Mouse (Mus musculus) cerebellum, adult 11-12 months (tissue): ENCODE results near the gene Prmt8.

Experiments used
- DNase-seq: peaks from one replicate; pipeline ENCODE4 v3.0.0; 2022

Gene Prmt8

GRCm38 (mm10) chr6:127659966-127660365 is 109.3 kb downstream of the Prmt8 start:
- DNase-seq: no peak

- no peak for DNase-seq
Measured at GRCm38 (mm10) chr6:127659472-127659871, 109.8 kb downstream of the Prmt8 start.

GRCm38 (mm10) chr6:127657152-127657551 is 112.1 kb downstream of the Prmt8 start:
- DNase-seq: no peak

- DNase-seq: no peak
Measured at GRCm38 (mm10) chr6:127655988-127656387, 113.3 kb downstream of the Prmt8 start.

DNA sequence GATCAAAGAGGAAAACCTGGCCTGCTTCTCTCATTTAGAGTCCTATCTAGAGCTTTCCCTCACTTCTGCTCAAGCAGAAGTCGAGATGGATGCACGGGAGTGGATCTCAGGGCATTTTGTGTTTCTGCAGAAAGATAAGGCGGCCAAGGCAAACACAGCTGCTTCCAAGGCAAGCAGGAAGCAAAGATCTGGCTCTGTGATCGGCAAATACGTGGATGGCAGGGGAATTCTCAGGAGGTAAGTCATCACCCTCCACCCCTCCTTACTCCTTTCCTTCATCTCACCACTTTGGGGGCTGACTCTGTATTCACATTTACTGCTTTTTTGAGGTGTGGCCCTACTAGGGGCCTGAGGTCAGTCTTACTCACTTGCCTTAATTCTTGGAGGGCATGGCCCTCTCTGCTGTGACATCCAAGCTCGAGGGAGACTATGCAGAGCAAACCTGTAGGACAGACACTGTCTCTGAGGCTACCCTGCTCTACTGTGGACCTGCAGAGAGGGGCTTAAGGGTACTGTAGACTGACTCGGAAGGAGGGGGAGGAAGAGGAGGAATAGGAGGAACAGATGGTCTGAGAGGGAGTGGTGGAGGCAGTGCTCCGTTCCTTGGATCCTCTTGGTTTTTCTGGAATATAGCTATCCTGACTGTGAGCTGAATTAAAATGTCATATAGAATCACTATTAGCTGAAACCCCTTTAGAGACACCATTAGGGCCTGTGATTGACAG is 128.0 kb downstream of the Prmt8 start:
- no peak for DNase-seq
